Mouse (Mus musculus) MEL (cell line): Measurements from ENCODE around the gene Ttc1. TPM values are rescaled to one million over a fixed set of nuclear protein-coding genes. Genes with fewer than 3 reads are reported as not detected.

Source experiments
- DNase-seq: peaks from one replicate; pipeline ENCODE4 v3.0.0; 2011; ENCODE audit warnings: low read depth, low spot score
- H3K27ac ChIP-seq: 2 replicates; pipeline ENCODE4 v1.5.1; 2012; ENCODE audit warnings: low read depth, mild to moderate bottlenecking, control low read depth, low read length, moderate library complexity; ENCODE audit not compliant: control insufficient read depth
- H3K27me3 ChIP-seq, 2 experiments: fragments of 150-350 bp in 1 of 2; sonication (generic) in 1 of 2; 2 replicates each; pipeline ENCODE4 v1.6.1; 2012; ENCODE audit warnings: low read length in 2 of 2, mild to moderate bottlenecking in 2 of 2, improper control_type of control experiment in 1 of 2, moderate library complexity in 1 of 2; ENCODE audit not compliant: insufficient read depth in 2 of 2, control insufficient read depth in 1 of 2
- H3K36me3 ChIP-seq, 2 experiments: 2 replicates each; pipeline ENCODE4 v1.6.1; 2012 to 2014; ENCODE audit warnings: low read length in 2 of 2, improper control_type of control experiment in 1 of 2, inconsistent platforms in 1 of 2, mild to moderate bottlenecking in 1 of 2; ENCODE audit not compliant: insufficient read depth in 2 of 2, control insufficient read depth in 1 of 2
- H3K4me1 ChIP-seq, 2 experiments: fragments of 150-350 bp in 1 of 2; sonication (generic) in 1 of 2; 2 replicates each; pipeline ENCODE4 v1.6.1; 2012; ENCODE audit warnings: low read length in 2 of 2, improper control_type of control experiment in 1 of 2, mild to moderate bottlenecking in 1 of 2; ENCODE audit not compliant: insufficient read depth in 2 of 2, control insufficient read depth in 1 of 2
- H3K4me3 ChIP-seq, 2 experiments: fragments of 150-350 bp in 1 of 2; sonication (generic) in 1 of 2; 2 replicates each; pipeline ENCODE4 v1.5.1; 2012; ENCODE audit warnings: low read depth in 2 of 2, low read length in 2 of 2, mild to moderate bottlenecking in 2 of 2, moderate library complexity in 2 of 2, control low read depth in 1 of 2, improper control_type of control experiment in 1 of 2; ENCODE audit not compliant: control insufficient read depth in 1 of 2, insufficient read depth in 1 of 2
- H3K79me2 ChIP-seq: 2 replicates; pipeline ENCODE4 v1.6.1; 2012; ENCODE audit warnings: mild to moderate bottlenecking, low read length, moderate library complexity; ENCODE audit not compliant: control insufficient read depth, poor library complexity, insufficient read depth
- H3K9ac ChIP-seq: 2 replicates; pipeline ENCODE4 v1.6.1; 2012; ENCODE audit warnings: low read depth, mild to moderate bottlenecking, control low read depth, low read length, moderate library complexity; ENCODE audit not compliant: control insufficient read depth, poor library complexity, severe bottlenecking
- H3K9me3 ChIP-seq: fragments of 150-350 bp; sonication (generic); replicated peaks from 2 replicates; pipeline ENCODE4 v1.6.1; 2012; ENCODE audit warnings: mild to moderate bottlenecking, low read length, improper control_type of control experiment, moderate library complexity; ENCODE audit not compliant: insufficient read depth
- BHLHE40 ChIP-seq: IDR thresholded peaks from 2 replicates; pipeline ENCODE4 v1.6.1; 2012; ENCODE audit warnings: low read depth, mild to moderate bottlenecking, inconsistent platforms, low read length, improper control_type of control experiment, borderline replicate concordance
- CHD1 ChIP-seq: IDR thresholded peaks from 2 replicates; pipeline ENCODE4 v1.6.1; 2012; ENCODE audit warnings: low read depth, mild to moderate bottlenecking, inconsistent platforms, low read length, improper control_type of control experiment
- E2F4 ChIP-seq: IDR thresholded peaks from 2 replicates; pipeline ENCODE4 v1.6.1; 2011; ENCODE audit warnings: low read depth, low read length, improper control_type of control experiment, borderline replicate concordance
- EP300 ChIP-seq, 2 experiments: IDR thresholded peaks; 2 replicates each; pipeline ENCODE4 v1.6.1; 2011; ENCODE audit warnings: improper control_type of control experiment in 2 of 2, low read length in 2 of 2, low read depth in 1 of 2, mild to moderate bottlenecking in 1 of 2
- GABPA ChIP-seq: IDR thresholded peaks from 2 replicates; pipeline ENCODE4 v1.6.1; 2012; ENCODE audit warnings: low read depth, mild to moderate bottlenecking, inconsistent platforms, low read length, improper control_type of control experiment, moderate library complexity
- JUND ChIP-seq: IDR thresholded peaks from 2 replicates; pipeline ENCODE4 v1.6.1; 2011; ENCODE audit warnings: low read depth, mild to moderate bottlenecking, improper control_type of control experiment, low read length
- KAT2A ChIP-seq: conservative IDR thresholded peaks from 2 replicates; pipeline ENCODE4 v1.6.1; 2012; ENCODE audit warnings: low read depth, low read length, improper control_type of control experiment, inconsistent platforms
- MAFK ChIP-seq: IDR thresholded peaks from 2 replicates; pipeline ENCODE4 v1.6.1; 2011; ENCODE audit warnings: low read depth, mild to moderate bottlenecking, low read length, improper control_type of control experiment, borderline replicate concordance
- MAX ChIP-seq: IDR thresholded peaks from 2 replicates; pipeline ENCODE4 v1.6.1; 2011; ENCODE audit warnings: low read length, improper control_type of control experiment
- MEF2A ChIP-seq: IDR thresholded peaks from 2 replicates; pipeline ENCODE4 v1.6.1; 2014; ENCODE audit warnings: low read depth, mild to moderate bottlenecking, inconsistent platforms, low read length, improper control_type of control experiment; ENCODE audit not compliant: poor library complexity, insufficient replicate concordance, severe bottlenecking; ENCODE audit errors: extremely low read depth
- MXI1 ChIP-seq: IDR thresholded peaks from 2 replicates; pipeline ENCODE4 v1.6.1; 2011; ENCODE audit warnings: mild to moderate bottlenecking, low read depth, low read length, improper control_type of control experiment
- MYB ChIP-seq: IDR thresholded peaks from 2 replicates; pipeline ENCODE4 v1.6.1; 2011; ENCODE audit warnings: mild to moderate bottlenecking, low read depth, low read length, improper control_type of control experiment
- NELFE ChIP-seq: IDR thresholded peaks from 2 replicates; pipeline ENCODE4 v1.6.1; 2011; ENCODE audit warnings: low read depth, low read length, improper control_type of control experiment
- POLR2AphosphoS2 ChIP-seq: IDR thresholded peaks from 2 replicates; pipeline ENCODE4 v1.6.1; 2011; ENCODE audit warnings: low read length, improper control_type of control experiment
- RAD21 ChIP-seq: IDR thresholded peaks from 2 replicates; pipeline ENCODE4 v1.6.1; 2011; ENCODE audit warnings: mild to moderate bottlenecking, low read depth, low read length, improper control_type of control experiment
- RCOR1 ChIP-seq: IDR thresholded peaks from 2 replicates; pipeline ENCODE4 v1.6.1; 2012; ENCODE audit warnings: low read depth, mild to moderate bottlenecking, inconsistent platforms, low read length, improper control_type of control experiment
- SIN3A ChIP-seq: IDR thresholded peaks from 2 replicates; pipeline ENCODE4 v1.6.1; 2012; ENCODE audit warnings: low read length, improper control_type of control experiment, inconsistent platforms
- SMC3 ChIP-seq: IDR thresholded peaks from 2 replicates; pipeline ENCODE4 v1.6.1; 2011; ENCODE audit warnings: low read depth, low read length, improper control_type of control experiment
- TAL1 ChIP-seq: IDR thresholded peaks from 2 replicates; pipeline ENCODE4 v1.6.1; 2012; ENCODE audit warnings: mild to moderate bottlenecking, inconsistent platforms, low read length, moderate library complexity, mixed read lengths
- TCF12 ChIP-seq: IDR thresholded peaks from 2 replicates; pipeline ENCODE4 v1.6.1; 2014; ENCODE audit warnings: low read depth, mild to moderate bottlenecking, inconsistent platforms, low read length, improper control_type of control experiment, moderate library complexity
- UBTF ChIP-seq: IDR thresholded peaks from 2 replicates; pipeline ENCODE4 v1.6.1; 2012; ENCODE audit warnings: low read depth, mild to moderate bottlenecking, inconsistent platforms, low read length, improper control_type of control experiment, moderate library complexity, borderline replicate concordance; ENCODE audit not compliant: insufficient read depth
- USF1 ChIP-seq: IDR thresholded peaks from 2 replicates; pipeline ENCODE4 v1.6.1; 2014; ENCODE audit warnings: low read depth, mild to moderate bottlenecking, inconsistent platforms, low read length, improper control_type of control experiment, moderate library complexity
- USF2 ChIP-seq, 2 experiments: IDR thresholded peaks; 2 replicates each; pipeline ENCODE4 v1.6.1; 2011 to 2012; ENCODE audit warnings: improper control_type of control experiment in 2 of 2, low read length in 2 of 2, borderline replicate concordance in 1 of 2, inconsistent platforms in 1 of 2, low read depth in 1 of 2, mild to moderate bottlenecking in 1 of 2; ENCODE audit not compliant: insufficient read depth in 1 of 2
- ZC3H11A ChIP-seq: IDR thresholded peaks from 2 replicates; pipeline ENCODE4 v1.6.1; 2012; ENCODE audit warnings: low read depth, mild to moderate bottlenecking, inconsistent platforms, low read length, improper control_type of control experiment
- ZMIZ1 ChIP-seq: IDR thresholded peaks from 2 replicates; pipeline ENCODE4 v1.6.1; 2012; ENCODE audit warnings: low read depth, mild to moderate bottlenecking, inconsistent platforms, low read length, improper control_type of control experiment, moderate library complexity
- polyA plus RNA-seq, 2 experiments: library from polyadenylated mRNA; stranded (reverse) in 1 of 2; unstranded in 1 of 2; fragments of >175 nt in 1 of 2; fragments of >200 nt in 1 of 2; gene quantifications; 2 replicates each; pipeline versions ENCODE4 v1.2.1 to v1.2.4; 2012; ENCODE audit warnings: low replicate concordance in 2 of 2, low read depth in 1 of 2; ENCODE audit not compliant: insufficient read length in 2 of 2, insufficient read depth in 1 of 2, missing spikeins in 1 of 2
- total RNA-seq: library from RNA; depleted of rRNA; stranded (reverse); fragments of 300-350 nt; gene quantifications from 2 replicates; pipeline ENCODE4 v1.2.3, GENCODE M21; 2012

The Ttc1 gene
- total and polyA plus RNA-seq, 3 experiments: 68.6 to 117 TPM; not detected in 1

DNA sequence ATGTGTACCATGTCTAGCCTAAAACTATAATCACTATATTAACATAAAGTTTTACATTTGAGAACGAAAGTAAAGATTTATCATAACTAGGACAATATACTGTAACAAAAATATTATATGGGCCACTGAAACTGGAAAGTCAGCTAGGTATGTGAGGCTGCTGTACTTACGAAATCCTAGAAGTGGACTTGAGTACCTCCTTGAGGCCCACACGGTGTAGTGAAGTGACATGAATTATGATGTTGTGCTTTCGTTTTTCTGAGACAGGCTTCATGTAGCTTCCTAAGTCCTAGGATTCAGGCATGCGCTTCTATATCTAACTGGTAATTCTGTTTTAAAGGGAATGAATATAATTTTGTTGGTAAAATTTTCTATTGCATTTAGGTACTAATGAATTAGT is 49.2 kb downstream of the Ttc1 start:
- peaks cover 4% of the 10 kb centered on the region in 2 experiments; a peak in 2 of 4 replicates for H3K4me1 ChIP-seq
- H3K27ac ChIP-seq: no peak overlapping the region
- H3K9ac ChIP-seq: no peak overlapping the region
- no peaks in the 10 kb centered on the region for H3K27me3 ChIP-seq
- TF ChIP-seq UBTF (no peak), MYB (no peak), MEF2A (no peak)
- no peak for DNase-seq
- no peak overlapping the region for H3K4me3 ChIP-seq
- H3K79me2 ChIP-seq: peaks cover 18% of the 10 kb centered on the region; the same call in 1 of the 2 replicates
- peaks cover 18 to 24% of the 10 kb centered on the region in 2 experiments for H3K36me3 ChIP-seq
- H3K9me3 ChIP-seq: no peaks in the 10 kb centered on the region

DNA sequence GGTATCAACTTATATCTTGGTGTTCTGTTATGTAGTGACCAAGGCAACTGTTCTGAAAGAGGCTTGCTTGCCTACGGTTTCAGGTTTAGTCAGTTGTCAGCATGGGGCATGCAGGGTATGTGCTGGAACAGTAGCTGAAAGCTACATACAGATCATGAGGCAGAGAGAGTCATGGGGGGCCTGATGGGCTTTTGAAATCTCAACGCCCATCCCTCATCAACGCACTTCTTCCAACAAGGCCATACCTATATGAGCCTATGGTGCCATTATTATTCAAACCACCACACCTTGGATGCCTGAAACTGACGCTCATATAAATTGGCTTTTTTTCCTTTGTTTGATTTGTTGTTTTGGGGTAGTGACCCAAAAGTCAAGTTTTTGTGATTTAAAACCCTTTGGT is 51.2 kb downstream of the Ttc1 start:
- Histone ChIP-seq H3K27ac (no peak overlapping the region), H3K27me3 (no peaks in the 10 kb centered on the region), H3K4me1 (peaks cover 4% of the 10 kb centered on the region in 2 experiments; a peak in 2 of 4 replicates), H3K79me2 (peaks cover 16% of the 10 kb centered on the region; the same call in 1 of the 2 replicates), H3K9me3 (no peaks in the 10 kb centered on the region), H3K4me3 (no peak overlapping the region), H3K9ac (no peak overlapping the region), H3K36me3 (peaks cover 16 to 17% of the 10 kb centered on the region in 2 experiments)
- TF ChIP-seq SIN3A: no peak
- TF ChIP-seq SMC3: no peak
- no peak for TF ChIP-seq BHLHE40
- TF ChIP-seq CHD1: no peak
- no peak for TF ChIP-seq E2F4
- no peak for TF ChIP-seq RCOR1
- no peak for TF ChIP-seq TAL1
- no peak for TF ChIP-seq POLR2AphosphoS2
- TF ChIP-seq MXI1: no peak
- TF ChIP-seq JUND: no peak
- TF ChIP-seq TCF12: no peak
- DNase-seq: no peak

DNA sequence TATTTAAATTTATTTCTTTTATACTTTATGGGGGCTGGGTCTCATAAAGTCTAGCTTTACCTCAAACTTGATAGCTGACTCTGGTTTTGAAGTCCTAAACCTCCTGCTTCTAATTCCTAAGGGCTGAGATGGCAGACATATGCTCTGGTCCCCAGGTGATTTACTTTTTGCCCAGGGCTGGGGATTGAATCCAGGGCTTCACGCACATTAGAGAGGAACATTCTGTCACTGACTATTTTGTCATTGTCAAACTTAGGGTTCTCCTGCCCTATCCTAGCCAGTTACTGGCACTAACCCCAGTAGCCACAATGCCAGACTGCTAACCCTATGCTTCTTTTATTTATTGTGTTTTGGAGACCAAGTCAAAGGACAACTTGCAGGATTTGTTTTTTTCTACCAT is 59.0 kb downstream of the Ttc1 start:
- Histone ChIP-seq H3K4me1 (peaks cover 0 to 12% of the 10 kb centered on the region in 2 experiments; a peak in 2 of 4 replicates), H3K36me3 (peaks cover 31 to 46% of the 10 kb centered on the region in 2 experiments), H3K4me3 (no peak overlapping the region), H3K79me2 (peaks cover 33% of the 10 kb centered on the region), H3K9ac (no peak overlapping the region), H3K27ac (no peak overlapping the region), H3K27me3 (no peaks in the 10 kb centered on the region), H3K9me3 (no peaks in the 10 kb centered on the region)
- no peak for DNase-seq
- TF ChIP-seq CHD1 (no peak), EP300 (IDR thresholded peaks at IDR 0.05; ENCODE audit: low read depth in 1 of 2, low read length in 2 of 2) (no peak), TAL1 (no peak), NELFE (no peak), MAX (no peak), MEF2A (no peak), ZMIZ1 (no peak), MXI1 (no peak), MAFK (no peak), BHLHE40 (no peak), RCOR1 (no peak), SIN3A (no peak), SMC3 (no peak), ZC3H11A (no peak), UBTF (no peak), USF2 (IDR thresholded peaks at IDR 0.05; ENCODE audit: borderline replicate concordance in 1 of 2, insufficient read depth in 1 of 2, low read depth in 1 of 2, low read length in 2 of 2) (no peak), RAD21 (no peak), GABPA (no peak), KAT2A (no peak), USF1 (no peak)
